Mouse (Mus musculus) lung, embryonic 16.5 days (tissue): ENCODE data around the gene Ggt1. TPM values are rescaled to one million over a fixed set of nuclear protein-coding genes. Genes with fewer than 3 reads are reported as not detected.
A peak's percentile ranks its signal among the peaks of the same experiment; 100 is the strongest.
"Not testable (repeated sequence)": the region's sequence is repeated elsewhere in the genome, so short reads cannot be mapped to it uniquely, and the experiment has no call there.

Source experiments
- ATAC-seq: fragments of 200-750 bp; cut with Nextera tagmentation; 2 replicates; pipeline ENCODE4 v1.8.0; 2017; ENCODE audit warnings: low read depth, mild to moderate bottlenecking, moderate library complexity
- H3K27ac ChIP-seq: fragments of 300-500 bp; sonication (generic); 2 replicates; pipeline ENCODE4 v1.5.1; 2014; ENCODE audit warnings: mild to moderate bottlenecking, control low read depth, low read length
- H3K27me3 ChIP-seq: fragments of 300-500 bp; sonication (generic); 2 replicates; pipeline ENCODE4 v1.6.1; 2014; ENCODE audit warnings: low read depth, low read length, mixed read lengths; ENCODE audit not compliant: control insufficient read depth, insufficient read depth
- H3K36me3 ChIP-seq: fragments of 300-500 bp; sonication (generic); 2 replicates; pipeline ENCODE4 v1.6.1; 2014; ENCODE audit warnings: low read length; ENCODE audit not compliant: control insufficient read depth, insufficient read depth
- H3K4me1 ChIP-seq: fragments of 300-500 bp; sonication (generic); replicated peaks from 2 replicates; pipeline ENCODE4 v1.6.1; 2014; ENCODE audit warnings: low read length, mixed read lengths; ENCODE audit not compliant: control insufficient read depth, insufficient read depth
- H3K4me2 ChIP-seq: fragments of 300-500 bp; sonication (generic); 2 replicates; pipeline ENCODE4 v1.6.1; 2014; ENCODE audit warnings: low read depth, low read length, control low read depth
- H3K4me3 ChIP-seq: fragments of 300-500 bp; sonication (generic); 2 replicates; pipeline ENCODE4 v1.5.1; 2014; ENCODE audit warnings: mild to moderate bottlenecking, low read length, control low read depth
- H3K9ac ChIP-seq: fragments of 300-500 bp; sonication (generic); 2 replicates; pipeline ENCODE4 v1.6.1; 2014; ENCODE audit warnings: low read length, control low read depth
- H3K9me3 ChIP-seq: fragments of 300-500 bp; sonication (generic); 2 replicates; pipeline ENCODE4 v1.6.1; 2016; ENCODE audit warnings: low read length; ENCODE audit not compliant: control insufficient read depth
- WGBS: fragments of 180-500 bp; shearing (Covaris S2); extraction: QIAGEN DNeasy Blood & Tissue Kit; methylation state at CpG from one replicate; pipeline ENCODE4 v1.1.7; 2014; 5-methylcytosine and 5-hydroxymethylcytosine counted together
- polyA plus RNA-seq: library from polyadenylated mRNA; unstranded; fragments of >200 nt; fragmentation: Nextera tagmentation; extraction: Ambion mirVana; gene quantifications from 2 replicates; pipeline ENCODE4 v1.2.1, GENCODE M21; 2015

The Ggt1 gene
- polyA plus RNA-seq, 1 experiment from 2014 or later: 2.3 TPM

GRCm38 (mm10) chr10:75565906-75566305, 4.5 kb downstream of the Ggt1 start:
- Histone ChIP-seq H3K9ac (no peak overlapping the region), H3K4me1 (no peaks in the 10 kb centered on the region), H3K4me2 (no peak overlapping the region), H3K27ac (no peak overlapping the region), H3K36me3 (no peaks in the 10 kb centered on the region), H3K27me3 (peaks cover 5% of the 10 kb centered on the region; the same call in 1 of the 2 replicates), H3K9me3 (no peaks in the 10 kb centered on the region), H3K4me3 (no peak overlapping the region)
- 62% methylated on average over 7 of the region's 7 CpGs for WGBS
- ATAC-seq: 0 out of 2 replicates have a peak, but pooled peaks have one; percentile 35

- WGBS: 77% methylated on average over 5 of the region's 5 CpGs
- no peaks in the 10 kb centered on the region for H3K4me1 ChIP-seq
- peaks cover 2% of the 10 kb centered on the region; the same call in 1 of the 2 replicates for H3K27me3 ChIP-seq
- ATAC-seq: no peak
- no peak overlapping the region for H3K4me3 ChIP-seq
- no peaks in the 10 kb centered on the region for H3K9me3 ChIP-seq
- no peak overlapping the region for H3K9ac ChIP-seq
- no peaks in the 10 kb centered on the region for H3K36me3 ChIP-seq
- no peak overlapping the region for H3K27ac ChIP-seq
- no peak overlapping the region for H3K4me2 ChIP-seq
These were observed 4.9 kb downstream of the Ggt1 start for GRCm38 (mm10) chr10:75566321-75566720.

- not testable (repeated sequence) for H3K36me3 ChIP-seq, H3K9ac ChIP-seq, H3K4me2 ChIP-seq, H3K27ac ChIP-seq, H3K4me1 ChIP-seq, H3K27me3 ChIP-seq, H3K9me3 ChIP-seq, H3K4me3 ChIP-seq, ATAC-seq
- WGBS: 80% methylated on average over 2 of the region's 2 CpGs
These were observed 5.4 kb downstream of the Ggt1 start for GRCm38 (mm10) chr10:75566765-75567164.

GRCm38 (mm10) chr10:75568029-75568428, 6.6 kb downstream of the Ggt1 start:
- Histone ChIP-seq H3K36me3 (no peaks in the 10 kb centered on the region), H3K4me1 (no peaks in the 10 kb centered on the region), H3K9me3 (no peaks in the 10 kb centered on the region), H3K27ac (no peak overlapping the region), H3K4me3 (no peak overlapping the region), H3K9ac (no peak overlapping the region), H3K27me3 (no peaks in the 10 kb centered on the region), H3K4me2 (no peak overlapping the region)
- ATAC-seq: no peak
- 22% methylated on average over 5 of the region's 5 CpGs for WGBS

GRCm38 (mm10) chr10:75568441-75568840, 7.0 kb downstream of the Ggt1 start:
- ATAC-seq: peak; percentile 35; the same call in 1 of the 2 replicates
- Histone ChIP-seq H3K36me3 (no peaks in the 10 kb centered on the region), H3K9ac (no peak overlapping the region), H3K4me2 (0 out of 2 replicates have a peak overlapping the region, but pooled peaks have one; percentile 1), H3K9me3 (no peaks in the 10 kb centered on the region), H3K4me3 (no peak overlapping the region), H3K27me3 (no peaks in the 10 kb centered on the region), H3K27ac (no peak overlapping the region), H3K4me1 (no peaks in the 10 kb centered on the region)
- 6% methylated on average over 11 of the region's 11 CpGs for WGBS

- WGBS: 12% methylated on average over 4 of the region's 4 CpGs
- no peak overlapping the region for H3K27ac ChIP-seq
- H3K4me1 ChIP-seq: no peaks in the 10 kb centered on the region
- H3K9me3 ChIP-seq: no peaks in the 10 kb centered on the region
- no peak for ATAC-seq
- H3K9ac ChIP-seq: no peak overlapping the region
- H3K4me2 ChIP-seq: no peak overlapping the region
- H3K4me3 ChIP-seq: no peak overlapping the region
- H3K36me3 ChIP-seq: no peaks in the 10 kb centered on the region
- H3K27me3 ChIP-seq: no peaks in the 10 kb centered on the region
These were observed 7.4 kb downstream of the Ggt1 start for GRCm38 (mm10) chr10:75568851-75569250.

GRCm38 (mm10) chr10:75570981-75571657, 9.7 kb downstream of the Ggt1 start:
- no peaks in the 10 kb centered on the region for H3K9me3 ChIP-seq
- no peak overlapping the region for H3K4me3 ChIP-seq
- 35% methylated on average over 10 of the region's 10 CpGs for WGBS
- no peak overlapping the region for H3K27ac ChIP-seq
- H3K27me3 ChIP-seq: no peaks in the 10 kb centered on the region
- no peak for ATAC-seq
- no peak overlapping the region for H3K4me2 ChIP-seq
- H3K9ac ChIP-seq: no peak overlapping the region
- H3K36me3 ChIP-seq: no peaks in the 10 kb centered on the region
- no peaks in the 10 kb centered on the region for H3K4me1 ChIP-seq

GRCm38 (mm10) chr10:75571937-75572336, 10.5 kb downstream of the Ggt1 start:
- ATAC-seq: no peak
- WGBS: 51% methylated on average over 9 of the region's 9 CpGs
- H3K36me3 ChIP-seq: no peaks in the 10 kb centered on the region
- no peaks in the 10 kb centered on the region for H3K27me3 ChIP-seq
- H3K4me1 ChIP-seq: no peaks in the 10 kb centered on the region
- no peaks in the 10 kb centered on the region for H3K9me3 ChIP-seq
- no peak overlapping the region for H3K9ac ChIP-seq
- no peak overlapping the region for H3K4me3 ChIP-seq
- no peak overlapping the region for H3K27ac ChIP-seq
- H3K4me2 ChIP-seq: no peak overlapping the region

GRCm38 (mm10) chr10:75573181-75573580, 11.8 kb downstream of the Ggt1 start:
- Histone ChIP-seq H3K9me3 (no peaks in the 10 kb centered on the region), H3K9ac (no peak overlapping the region), H3K4me3 (no peak overlapping the region), H3K27me3 (no peaks in the 10 kb centered on the region), H3K4me2 (no peak overlapping the region), H3K4me1 (no peaks in the 10 kb centered on the region), H3K27ac (no peak overlapping the region), H3K36me3 (no peaks in the 10 kb centered on the region)
- no peak for ATAC-seq
- 73% methylated on average over 10 of the region's 10 CpGs for WGBS
